Mouse (Mus musculus) CD4-positive, CD25-positive, alpha-beta regulatory T cell, adult 2 months (primary cell): ENCODE measurements at regions not wholly inside any gene's neighbourhood (a gene's known extent, or its start where the extent isn't known, plus 50 kb on each side); places are given as distances from the start of the nearest gene placed in this dataset.

Experiments used
- DNase-seq: peaks from one replicate; pipeline ENCODE4 v3.0.0-alpha.2; 2012; ENCODE audit warnings: low read depth, low spot score

- DNase-seq = no peak
These were observed 98.4 kb upstream of the Atp10a start for GRCm38 (mm10) chr7:58557535-58557934.

- DNase-seq = peak; percentile 46
These were observed 87.2 kb upstream of the Atp10a start for GRCm38 (mm10) chr7:58568807-58569206.

DNA sequence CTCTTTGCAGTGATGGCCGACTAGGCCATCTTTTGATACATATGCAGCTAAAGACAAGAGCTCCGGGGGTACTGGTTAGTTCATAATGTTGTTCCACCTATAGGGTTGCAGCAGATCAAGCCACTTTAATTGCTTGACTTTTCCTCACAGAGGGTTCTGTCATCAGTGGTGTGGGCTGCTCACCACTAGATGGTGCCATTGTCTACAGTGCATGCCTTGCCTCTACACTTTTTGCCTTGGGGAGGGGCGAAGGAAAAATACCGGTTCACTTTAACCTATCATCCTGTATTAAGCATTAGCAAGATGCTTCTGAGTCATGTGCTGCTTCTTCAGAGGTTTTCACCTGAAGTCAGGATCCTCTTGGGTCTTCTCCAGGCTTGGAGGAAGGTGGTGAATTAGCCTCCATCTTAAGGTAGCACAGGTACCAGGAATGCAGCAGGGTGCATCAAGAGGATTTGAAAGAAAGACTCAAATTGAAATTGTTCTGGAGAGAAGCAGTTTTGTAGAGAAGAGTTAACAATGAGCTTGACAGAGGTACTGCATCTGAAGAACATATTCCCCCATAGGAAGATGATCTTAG, 71.6 kb upstream of the Atp10a start:
- peak; percentile 87 for DNase-seq

- DNase-seq = no peak
These were observed 70.2 kb upstream of the Atp10a start for GRCm38 (mm10) chr7:58585626-58586256.

- no peak for DNase-seq
These were observed 60.0 kb upstream of the Atp10a start for GRCm38 (mm10) chr7:58595951-58596350.
